Mouse (Mus musculus): ENCODE data around the gene Cnot11. TPM values are rescaled to one million over a fixed set of nuclear protein-coding genes. Genes with fewer than 3 reads are reported as not detected.
"Not testable (repeated sequence)": the region's sequence is repeated elsewhere in the genome, so short reads cannot be mapped to it uniquely, and the experiment has no call there.

The Cnot11 gene
- polyA plus RNA-seq, 1 experiment from 2014 or later: 21.5 TPM

DNA sequence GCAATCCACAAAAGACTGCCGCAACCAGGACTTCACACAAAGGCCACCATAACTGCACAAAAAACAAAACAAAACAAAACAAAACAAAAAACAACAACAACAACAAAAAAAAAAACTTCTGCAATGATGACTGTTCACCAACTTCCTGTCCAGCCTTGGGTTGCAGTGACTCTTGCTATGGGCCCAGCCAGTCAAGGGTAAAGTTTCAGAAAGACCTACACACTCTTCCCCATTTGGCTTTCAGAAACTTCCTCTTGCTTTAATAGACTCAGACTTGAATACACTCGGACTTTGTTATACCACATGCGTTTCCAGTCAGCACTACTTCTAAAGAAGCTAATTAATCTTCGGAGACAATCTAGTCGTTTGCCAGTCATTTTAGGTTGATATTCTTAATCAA lies 55.4 kb downstream of the Cnot11 start:
- H3K27ac ChIP-seq: no peak overlapping the region
- 74% methylated on average over 5 of the region's 5 CpGs for WGBS
- no peak for ATAC-seq (ENCODE audit: borderline replicate concordance, extremely low read depth, low FRiP score, low TSS enrichment)
- H3K4me1 ChIP-seq: no peaks in the 10 kb centered on the region
- H3K36me3 ChIP-seq: no peaks in the 10 kb centered on the region
- no peak overlapping the region for H3K4me3 ChIP-seq
- H3K4me2 ChIP-seq: no peak overlapping the region
- no peaks in the 10 kb centered on the region for H3K9me3 ChIP-seq
- no peaks in the 10 kb centered on the region for H3K27me3 ChIP-seq
- H3K9ac ChIP-seq: no peak overlapping the region

DNA sequence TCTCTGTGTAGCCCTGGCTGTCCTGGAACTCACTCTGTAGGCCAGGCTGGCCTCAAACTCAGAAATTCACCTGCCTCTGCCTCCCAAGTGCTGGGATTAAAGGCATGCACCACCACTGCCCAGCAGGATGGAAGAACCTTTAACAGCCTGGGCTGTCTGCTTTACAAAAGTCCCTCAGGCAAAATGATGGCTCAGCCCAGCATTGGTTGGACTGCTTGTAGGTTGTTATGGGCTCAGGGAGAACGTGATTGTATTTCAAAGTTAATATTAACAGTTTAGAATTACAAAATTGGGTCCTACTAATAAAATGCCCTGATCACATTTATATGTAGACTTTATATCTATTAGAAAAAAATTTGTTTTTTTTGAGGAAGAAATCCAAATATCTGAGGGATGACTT lies 56.8 kb downstream of the Cnot11 start:
- ATAC-seq (ENCODE audit: borderline replicate concordance, extremely low read depth, low FRiP score, low TSS enrichment); H3K36me3 ChIP-seq; H3K4me3 ChIP-seq; H3K4me2 ChIP-seq; H3K9me3 ChIP-seq; H3K9ac ChIP-seq; H3K27ac ChIP-seq; H3K27me3 ChIP-seq; H3K4me1 ChIP-seq: not testable (repeated sequence)
- WGBS: 69% methylated on average over 1 of the region's 1 CpGs

DNA sequence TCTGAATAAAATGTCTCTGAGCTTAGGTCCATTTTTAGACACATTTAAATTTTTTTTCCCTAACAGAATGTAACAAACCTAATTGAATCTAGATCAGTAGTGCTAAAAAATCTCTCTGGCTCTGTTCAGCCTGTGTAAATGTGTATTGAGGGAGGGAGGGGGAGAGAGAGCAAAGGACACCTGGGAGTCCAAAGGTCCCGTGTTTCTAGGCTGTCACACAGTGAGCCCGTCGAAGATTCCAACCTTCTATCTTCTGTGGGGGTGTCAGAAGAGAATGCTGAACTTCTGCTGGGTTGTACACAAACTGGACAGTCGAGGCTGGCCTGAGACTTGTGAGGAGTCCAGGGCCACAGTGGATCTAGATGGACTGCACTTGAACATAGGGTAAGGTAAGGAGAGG lies 57.3 kb downstream of the Cnot11 start:
- WGBS: 43% methylated on average over 4 of the region's 4 CpGs
- H3K4me3 ChIP-seq: no peak overlapping the region
- H3K4me1 ChIP-seq: no peaks in the 10 kb centered on the region
- H3K27me3 ChIP-seq: no peaks in the 10 kb centered on the region
- no peak for ATAC-seq (ENCODE audit: borderline replicate concordance, extremely low read depth, low FRiP score, low TSS enrichment)
- no peak overlapping the region for H3K4me2 ChIP-seq
- H3K36me3 ChIP-seq: no peaks in the 10 kb centered on the region
- no peak overlapping the region for H3K9ac ChIP-seq
- no peaks in the 10 kb centered on the region for H3K9me3 ChIP-seq
- H3K27ac ChIP-seq: no peak overlapping the region

DNA sequence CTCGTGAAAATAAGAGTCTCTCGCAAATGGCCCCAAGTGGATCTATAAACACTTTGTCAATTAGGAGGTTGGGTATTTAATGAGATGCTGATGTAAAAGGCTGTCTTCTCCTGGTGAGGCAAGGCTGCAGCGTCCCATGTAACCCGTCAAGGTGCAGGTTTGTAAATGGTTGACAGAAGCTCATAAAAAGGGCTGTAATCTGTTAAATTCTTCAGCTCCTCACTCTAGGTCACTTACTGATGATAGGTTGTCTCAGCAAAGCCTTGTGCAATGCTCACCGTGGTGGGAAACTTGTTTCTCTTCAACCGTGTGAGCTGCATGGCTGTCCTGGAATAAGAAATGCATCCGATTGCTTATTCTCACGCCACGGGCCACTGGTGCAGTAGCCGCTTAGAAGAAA lies 59.0 kb downstream of the Cnot11 start:
- Histone ChIP-seq H3K4me1 (no peaks in the 10 kb centered on the region), H3K36me3 (no peaks in the 10 kb centered on the region), H3K4me3 (no peak overlapping the region), H3K9me3 (no peaks in the 10 kb centered on the region), H3K27ac (no peak overlapping the region), H3K4me2 (no peak overlapping the region), H3K9ac (no peak overlapping the region), H3K27me3 (no peaks in the 10 kb centered on the region)
- WGBS: 73% methylated on average over 10 of the region's 10 CpGs
- no peak for ATAC-seq (ENCODE audit: borderline replicate concordance, extremely low read depth, low FRiP score, low TSS enrichment)

Other genes starting within 250 kb of the Cnot11 start
- 454 and 516 TPM in 2 replicates for gene Rpl31, start 167.2 kb upstream of the Cnot11 start, polyA plus RNA-seq (2015; fragmentation: Nextera tagmentation; extraction: Ambion mirVana)
- 10.6 and 13.4 TPM in 2 replicates for gene Tbc1d8, start 56.2 kb upstream of the Cnot11 start, polyA plus RNA-seq (2015; fragmentation: Nextera tagmentation; extraction: Ambion mirVana)
- gene Rnf149, start 42.4 kb downstream of the Cnot11 start, polyA plus RNA-seq (2015; fragmentation: Nextera tagmentation; extraction: Ambion mirVana): 28.8 and 30.7 TPM in 2 replicates
- gene Creg2, start 116.5 kb downstream of the Cnot11 start, polyA plus RNA-seq (2015; fragmentation: Nextera tagmentation; extraction: Ambion mirVana): 0.05 and 0.06 TPM in 2 replicates
- 0.58 and 0.67 TPM in 2 replicates for gene Rfx8, start 186.0 kb downstream of the Cnot11 start, polyA plus RNA-seq (2015; fragmentation: Nextera tagmentation; extraction: Ambion mirVana)